In genomic region chr16:33606691-33607532, GRCm38 (mm10) we compare ENCODE assay signal across 8 mouse cellular contexts.
A peak's percentile ranks its signal among the peaks of the same experiment; 100 is the strongest.
DNase-seq lines count a peak whose midpoint lies in the region; ATAC-seq and TF ChIP-seq lines count a peak whose summit lies in the region.
"Had no signal": no experiment of that assay in that cellular context is flagged by ENCODE, and none has a peak within 500 bp of the region (broad histone marks: within the 10 kb centered on the region; RNA-seq: fewer than 3 reads in every experiment).

No protein-coding gene starts in this region.

- WGBS in heart, embryonic 12.5 days, result 44% methylated on average over 8 of the region's 8 CpGs
- WGBS in midbrain, embryonic 12.5 days, result 20% methylated on average over 8 of the region's 8 CpGs

- ATAC-seq in CD4-positive, CD25-positive, alpha-beta regulatory T cell, adult 4 months, result peak; percentile 94
- peak; percentile 36; the same call in 1 of the 2 replicates for ATAC-seq in heart, embryonic 12.5 days (ENCODE audit: insufficient number of reproducible peaks, low FRiP score)
- ATAC-seq in midbrain, embryonic 12.5 days (ENCODE audit: low FRiP score, low read depth), result peak; percentile 4; the same call in 1 of the 2 replicates

- peaks cover 25% of the 10 kb centered on the region for H3K4me1 ChIP-seq in heart, embryonic 12.5 days (replicated peaks)
- H3K4me1 ChIP-seq in midbrain, embryonic 12.5 days, result peaks cover 38% of the 10 kb centered on the region
- H3K4me1 ChIP-seq: embryonic facial prominence, embryonic 12.5 days had no signal

- H3K9me3 ChIP-seq in heart, embryonic 12.5 days (replicated peaks), result no peaks in the 10 kb centered on the region
- H3K9me3 ChIP-seq in midbrain, embryonic 12.5 days, result no peaks in the 10 kb centered on the region
- H3K9me3 ChIP-seq: embryonic facial prominence, embryonic 12.5 days had no signal

- no peak for TF ChIP-seq POLR2A in brain, embryonic 14.5 days (IDR thresholded peaks at IDR 0.05; ENCODE audit: borderline replicate concordance, extremely low read depth, insufficient read depth, insufficient read length, poor library complexity, severe bottlenecking)

- H3K4me3 ChIP-seq in heart, embryonic 12.5 days, result no peak overlapping the region
- no peak overlapping the region for H3K4me3 ChIP-seq in midbrain, embryonic 12.5 days
- H3K4me3 ChIP-seq: embryonic facial prominence, embryonic 12.5 days had no signal

- H3K36me3 ChIP-seq in heart, embryonic 12.5 days, result no peaks in the 10 kb centered on the region
- no peaks in the 10 kb centered on the region for H3K36me3 ChIP-seq in midbrain, embryonic 12.5 days
- H3K36me3 ChIP-seq: embryonic facial prominence, embryonic 12.5 days had no signal

- no peaks in the 10 kb centered on the region for H3K27me3 ChIP-seq in heart, embryonic 12.5 days (replicated peaks)
- no peaks in the 10 kb centered on the region for H3K27me3 ChIP-seq in midbrain, embryonic 12.5 days
- H3K27me3 ChIP-seq: embryonic facial prominence, embryonic 12.5 days had no signal

- no peak for TF ChIP-seq CTCF in brain, embryonic 14.5 days (IDR thresholded peaks at IDR 0.05; ENCODE audit: borderline replicate concordance, extremely low read depth, insufficient read depth, insufficient read length)

- peak; percentile 76 for DNase-seq in brain, embryonic 14.5 days (ENCODE audit: low read depth)
- DNase-seq in left cerebral cortex, adult 18-20 months (ENCODE audit: low spot score in 2 of 2), result no peak
- no peak for DNase-seq in layer of hippocampus, postnatal 10 days (ENCODE audit: low spot score in 2 of 2)
- DNase-seq in gastrocnemius, postnatal 4 days (ENCODE audit: low spot score in 2 of 2), result no peak

- peak overlapping the region; percentile 38 for H3K4me2 ChIP-seq in heart, embryonic 12.5 days
- H3K4me2 ChIP-seq in midbrain, embryonic 12.5 days (replicated peaks), result no peak overlapping the region; the same call in 1 of the 2 replicates
- H3K4me2 ChIP-seq: embryonic facial prominence, embryonic 12.5 days had no signal

- H3K9ac ChIP-seq in heart, embryonic 12.5 days, result no peak overlapping the region
- H3K9ac ChIP-seq in midbrain, embryonic 12.5 days (replicated peaks), result no peak overlapping the region
- H3K9ac ChIP-seq: embryonic facial prominence, embryonic 12.5 days had no signal

- peak overlapping the region; percentile 89 for H3K27ac ChIP-seq in heart, embryonic 12.5 days (ENCODE audit: poor library complexity, severe bottlenecking)
- H3K27ac ChIP-seq in midbrain, embryonic 12.5 days (replicated peaks), result peak overlapping the region; percentile 90
- H3K27ac ChIP-seq: embryonic facial prominence, embryonic 12.5 days had no signal

Comparison
In these comparisons a context has a peak if more than half of its experiments do, and no peak if none do; other contexts are left out.
1. ATAC-seq: peak in every context shown above with its lines; median percentile 94 in CD4-positive, CD25-positive, alpha-beta regulatory T cell, adult 4 months; 36 in heart, embryonic 12.5 days; 4 in midbrain, embryonic 12.5 days.